In genomic region chr7:75525716-75526401, GRCm38 (mm10) we compare ENCODE assay signal across 10 mouse cellular contexts.
A peak's percentile ranks its signal among the peaks of the same experiment; 100 is the strongest.
DNase-seq lines count a peak whose midpoint lies in the region; ATAC-seq and TF ChIP-seq lines count a peak whose summit lies in the region.
"Had no signal": no experiment of that assay in that cellular context is flagged by ENCODE, and none has a peak within 500 bp of the region (broad histone marks: within the 10 kb centered on the region; RNA-seq: fewer than 3 reads in every experiment).

No protein-coding gene starts in this region.

- no peaks in the 10 kb centered on the region for H3K9me3 ChIP-seq in heart, embryonic 16.5 days (replicated peaks; ENCODE audit: control insufficient read depth, low read length)
- no peaks in the 10 kb centered on the region for H3K9me3 ChIP-seq in lung, postnatal 0 days (ENCODE audit: low read length)
- no peaks in the 10 kb centered on the region for H3K9me3 ChIP-seq in kidney, embryonic 16.5 days (ENCODE audit: low read length)
- no peaks in the 10 kb centered on the region for H3K9me3 ChIP-seq in forebrain, embryonic 16.5 days (ENCODE audit: control insufficient read depth, low read length)

- 56% methylated on average over 4 of the region's 4 CpGs for WGBS in heart, embryonic 16.5 days
- WGBS in lung, postnatal 0 days: 44% methylated on average over 4 of the region's 4 CpGs
- 32% methylated on average over 4 of the region's 4 CpGs for WGBS in kidney, embryonic 16.5 days
- WGBS in forebrain, embryonic 16.5 days: 78% methylated on average over 4 of the region's 4 CpGs

- no peak overlapping the region for H3K4me3 ChIP-seq in heart, embryonic 16.5 days (ENCODE audit: low read length)
- H3K4me3 ChIP-seq in lung, postnatal 0 days (ENCODE audit: low read depth, low read length): no peak overlapping the region
- H3K4me3 ChIP-seq in kidney, embryonic 16.5 days (ENCODE audit: low read length): no peak overlapping the region
- H3K4me3 ChIP-seq in forebrain, embryonic 16.5 days (replicated peaks; ENCODE audit: low read length): no peak overlapping the region

- peak overlapping the region; percentile 70 for H3K27ac ChIP-seq in heart, embryonic 16.5 days (ENCODE audit: low read length)
- H3K27ac ChIP-seq in lung, postnatal 0 days (ENCODE audit: low read length): no peak overlapping the region
- H3K27ac ChIP-seq in kidney, embryonic 16.5 days (ENCODE audit: low read length): no peak overlapping the region
- no peak overlapping the region for H3K27ac ChIP-seq in forebrain, embryonic 16.5 days (ENCODE audit: low read length)

- DNase-seq in heart, postnatal 36 days: no peak
- peak; percentile 70 for DNase-seq in lung, postnatal 0 days (ENCODE audit: low spot score)
- DNase-seq in lung, postnatal 25 days (ENCODE audit: low spot score): no peak
- DNase-seq in left cerebral cortex, adult 8-10 months (ENCODE audit: low spot score in 2 of 2): no peak
- DNase-seq: cerebellum, postnatal 10 days; right cerebral cortex, postnatal 4 days had no signal

- TF ChIP-seq EP300 in lung, postnatal 0 days (IDR thresholded peaks at IDR 0.05): 0 out of 2 replicates have a peak, but pooled peaks have one; percentile 45

- no peak overlapping the region for H3K4me2 ChIP-seq in heart, embryonic 16.5 days (ENCODE audit: low read depth, low read length)
- no peak overlapping the region for H3K4me2 ChIP-seq in lung, postnatal 0 days (replicated peaks; ENCODE audit: low read depth, low read length)
- H3K4me2 ChIP-seq in kidney, embryonic 16.5 days (replicated peaks; ENCODE audit: low read depth, low read length): no peak overlapping the region
- no peak overlapping the region for H3K4me2 ChIP-seq in forebrain, embryonic 16.5 days (ENCODE audit: low read length)
- H3K4me2 ChIP-seq: liver, embryonic 11.5 days had no signal

- no peak for ATAC-seq in heart, embryonic 16.5 days (replicated peaks; ENCODE audit: extremely low read depth, insufficient read depth, low FRiP score)
- ATAC-seq in lung, postnatal 0 days: peak; percentile 88
- 0 out of 2 replicates have a peak, but pooled peaks have one; percentile 29 for ATAC-seq in kidney, embryonic 16.5 days (ENCODE audit: low FRiP score, low TSS enrichment)
- no peak for ATAC-seq in forebrain, embryonic 16.5 days

- no peaks in the 10 kb centered on the region for H3K27me3 ChIP-seq in heart, embryonic 16.5 days (ENCODE audit: control insufficient read depth, insufficient read depth, low read length)
- H3K27me3 ChIP-seq in lung, postnatal 0 days (replicated peaks; ENCODE audit: insufficient read depth, low read length): no peaks in the 10 kb centered on the region
- no peaks in the 10 kb centered on the region for H3K27me3 ChIP-seq in kidney, embryonic 16.5 days (ENCODE audit: insufficient read depth, low read length)
- H3K27me3 ChIP-seq in forebrain, embryonic 16.5 days (replicated peaks; ENCODE audit: control insufficient read depth, insufficient read depth, low read length): no peaks in the 10 kb centered on the region

- no peak for TF ChIP-seq CTCF in lung, postnatal 0 days (IDR thresholded peaks at IDR 0.05)

- intact Hi-C loops in heart, postnatal 36 days (cut with DNase I): no loop called here

- H3K9ac ChIP-seq in heart, embryonic 16.5 days (ENCODE audit: low read length): no peak overlapping the region
- H3K9ac ChIP-seq in lung, postnatal 0 days (replicated peaks; ENCODE audit: low read depth): no peak overlapping the region
- H3K9ac ChIP-seq in kidney, embryonic 16.5 days (replicated peaks; ENCODE audit: low read length): no peak overlapping the region
- H3K9ac ChIP-seq in forebrain, embryonic 16.5 days (replicated peaks; ENCODE audit: low read depth, low read length): no peak overlapping the region

- H3K36me3 ChIP-seq in heart, embryonic 16.5 days (ENCODE audit: control insufficient read depth, insufficient read depth): no peaks in the 10 kb centered on the region
- no peaks in the 10 kb centered on the region for H3K36me3 ChIP-seq in lung, postnatal 0 days (ENCODE audit: insufficient read depth, low read length)
- no peaks in the 10 kb centered on the region for H3K36me3 ChIP-seq in kidney, embryonic 16.5 days (ENCODE audit: insufficient read depth, low read length)
- H3K36me3 ChIP-seq in forebrain, embryonic 16.5 days (ENCODE audit: control insufficient read depth, insufficient read depth): no peaks in the 10 kb centered on the region

- H3K4me1 ChIP-seq in heart, embryonic 16.5 days (ENCODE audit: control insufficient read depth, insufficient read depth, low read length): peaks cover 50% of the 10 kb centered on the region
- H3K4me1 ChIP-seq in lung, postnatal 0 days (ENCODE audit: insufficient read depth, low read depth, low read length): peaks cover 20% of the 10 kb centered on the region; the same call in 1 of the 2 replicates
- peaks cover 53% of the 10 kb centered on the region for H3K4me1 ChIP-seq in kidney, embryonic 16.5 days (ENCODE audit: insufficient read depth, low read length)
- H3K4me1 ChIP-seq in forebrain, embryonic 16.5 days (replicated peaks; ENCODE audit: control insufficient read depth, insufficient read depth, low read length): peaks cover 3% of the 10 kb centered on the region

Comparison
In these comparisons a context has a peak if more than half of its experiments do, and no peak if none do; other contexts are left out.
1. ATAC-seq: peak in lung, postnatal 0 days (single experiment) and kidney, embryonic 16.5 days (single experiment); none in heart, embryonic 16.5 days (single experiment) and forebrain, embryonic 16.5 days (single experiment).